Mouse (Mus musculus) thymus, postnatal 36 days (tissue): ENCODE measurements around the gene Rad9a.
"Not testable (repeated sequence)": the region's sequence is repeated elsewhere in the genome, so short reads cannot be mapped to it uniquely, and the experiment has no call there.

Source experiments
- DNase-seq, 2 experiments: peaks; one replicate each; pipeline ENCODE4 v3.0.0; 2022; ENCODE audit warnings: mixed read lengths in 2 of 2

Gene Rad9a

GRCm38 (mm10) chr19:4201291-4201909 is at the start of gene Rad9a:
Gene Rad9a (minus strand): TSS chr19:4201662.
- DNase-seq, result peak; percentile 96 to 97

GRCm38 (mm10) chr19:4248683-4249082 is 47.2 kb upstream of the Rad9a start:
- not testable (repeated sequence) for DNase-seq

- DNase-seq, result no peak
Measured at GRCm38 (mm10) chr19:4247010-4247409, 45.5 kb upstream of the Rad9a start.

- no peak for DNase-seq
Measured at GRCm38 (mm10) chr19:4244775-4245174, 43.3 kb upstream of the Rad9a start.

- DNase-seq, result no peak
Measured at GRCm38 (mm10) chr19:4242416-4242815, 41.0 kb upstream of the Rad9a start.

GRCm38 (mm10) chr19:4240247-4240668 is 38.8 kb upstream of the Rad9a start:
- no peak for DNase-seq

GRCm38 (mm10) chr19:4234548-4234947 is 33.1 kb upstream of the Rad9a start:
- DNase-seq, result no peak

- DNase-seq, result peak in 1 of 2 experiments; percentile 13
Measured at GRCm38 (mm10) chr19:4232651-4233050, 31.2 kb upstream of the Rad9a start.

- DNase-seq, result no peak
Measured at GRCm38 (mm10) chr19:4232186-4232572, 30.7 kb upstream of the Rad9a start.

- DNase-seq, result peak; percentile 96
Measured at GRCm38 (mm10) chr19:4231253-4232185, 30.1 kb upstream of the Rad9a start, which contains the start of gene Pold4. Gene Pold4 (plus strand): TSS chr19:4231899.

GRCm38 (mm10) chr19:4230415-4230814 is 29.0 kb upstream of the Rad9a start:
- DNase-seq, result no peak

- no peak for DNase-seq
Measured at GRCm38 (mm10) chr19:4229451-4230076, 28.1 kb upstream of the Rad9a start.

- DNase-seq, result no peak
Measured at GRCm38 (mm10) chr19:4228891-4229290, 27.4 kb upstream of the Rad9a start.

GRCm38 (mm10) chr19:4227894-4228678 is 26.6 kb upstream of the Rad9a start:
- DNase-seq, result peak; percentile 61 to 68

GRCm38 (mm10) chr19:4227446-4227845 is 26.0 kb upstream of the Rad9a start:
- no peak for DNase-seq

- DNase-seq, result no peak
Measured at GRCm38 (mm10) chr19:4226779-4227178, 25.3 kb upstream of the Rad9a start.

GRCm38 (mm10) chr19:4222165-4222564 is 20.7 kb upstream of the Rad9a start:
- no peak for DNase-seq

GRCm38 (mm10) chr19:4220957-4221743 is 19.7 kb upstream of the Rad9a start:
- DNase-seq, result no peak

GRCm38 (mm10) chr19:4220416-4220815 is 19.0 kb upstream of the Rad9a start:
- no peak for DNase-seq

- no peak for DNase-seq
Measured at GRCm38 (mm10) chr19:4219943-4220342, 18.5 kb upstream of the Rad9a start.

GRCm38 (mm10) chr19:4218784-4219183 is 17.3 kb upstream of the Rad9a start:
- DNase-seq, result no peak

GRCm38 (mm10) chr19:4218293-4218692 is 16.8 kb upstream of the Rad9a start:
- no peak for DNase-seq
